Mouse (Mus musculus) right cerebral cortex, adult 18-20 months (tissue): ENCODE measurements around the gene Atp6v0a1.
"Not testable (repeated sequence)": the region's sequence is repeated elsewhere in the genome, so short reads cannot be mapped to it uniquely, and the experiment has no call there.

Experiments
- DNase-seq: peaks from one replicate; pipeline ENCODE4 v3.0.0; 2022; ENCODE audit warnings: mixed read lengths

Atp6v0a1 gene

GRCm38 (mm10) chr11:100982087-100982486 lies 27.2 kb upstream of the Atp6v0a1 start:
- no peak for DNase-seq

GRCm38 (mm10) chr11:100983125-100983777 lies 26.0 kb upstream of the Atp6v0a1 start:
- peak; percentile 58 for DNase-seq

GRCm38 (mm10) chr11:100983778-100984131 lies 25.5 kb upstream of the Atp6v0a1 start:
- no peak for DNase-seq

- DNase-seq, result no peak
These were observed 23.6 kb upstream of the Atp6v0a1 start for GRCm38 (mm10) chr11:100985607-100986006.

- DNase-seq, result no peak
These were observed 20.6 kb upstream of the Atp6v0a1 start for GRCm38 (mm10) chr11:100988674-100989073.

- DNase-seq, result no peak
These were observed 19.6 kb upstream of the Atp6v0a1 start for GRCm38 (mm10) chr11:100989666-100990065.

GRCm38 (mm10) chr11:100991027-100991534 lies 18.2 kb upstream of the Atp6v0a1 start:
- DNase-seq, result no peak

- no peak for DNase-seq
These were observed 15.8 kb upstream of the Atp6v0a1 start for GRCm38 (mm10) chr11:100993437-100993836.

GRCm38 (mm10) chr11:100994233-100994632 lies 15.0 kb upstream of the Atp6v0a1 start:
- DNase-seq, result no peak

GRCm38 (mm10) chr11:100994655-100995054 lies 14.6 kb upstream of the Atp6v0a1 start:
- no peak for DNase-seq

- DNase-seq, result no peak
These were observed 12.8 kb upstream of the Atp6v0a1 start for GRCm38 (mm10) chr11:100996501-100996900.

- no peak for DNase-seq
These were observed 10.4 kb upstream of the Atp6v0a1 start for GRCm38 (mm10) chr11:100998836-100999235.

GRCm38 (mm10) chr11:100999254-100999653 lies 10.0 kb upstream of the Atp6v0a1 start:
- DNase-seq, result no peak

GRCm38 (mm10) chr11:101001875-101002552 lies 7.2 kb upstream of the Atp6v0a1 start:
- not testable (repeated sequence) for DNase-seq

GRCm38 (mm10) chr11:101003025-101003685 lies 6.1 kb upstream of the Atp6v0a1 start:
- no peak for DNase-seq

GRCm38 (mm10) chr11:101008206-101009045 lies 826 bp upstream of the Atp6v0a1 start:
- no peak for DNase-seq

GRCm38 (mm10) chr11:101009888-101010784 lies 884 bp downstream of the Atp6v0a1 start:
- no peak for DNase-seq

GRCm38 (mm10) chr11:101011641-101012040 lies 2.4 kb downstream of the Atp6v0a1 start:
- no peak for DNase-seq

- no peak for DNase-seq
These were observed 14.1 kb downstream of the Atp6v0a1 start for GRCm38 (mm10) chr11:101023371-101023770.

- no peak for DNase-seq
These were observed 14.7 kb downstream of the Atp6v0a1 start for GRCm38 (mm10) chr11:101024001-101024400.

- DNase-seq, result no peak
These were observed 17.9 kb downstream of the Atp6v0a1 start for GRCm38 (mm10) chr11:101027121-101027520.

GRCm38 (mm10) chr11:101029320-101029719 lies 20.1 kb downstream of the Atp6v0a1 start:
- DNase-seq, result no peak
